Mouse (Mus musculus) embryonic facial prominence, embryonic 12.5 days (tissue): ENCODE results near the gene Ppfia2. TPM values are rescaled to one million over a fixed set of nuclear protein-coding genes. Genes with fewer than 3 reads are reported as not detected.
A peak's percentile ranks its signal among the peaks of the same experiment; 100 is the strongest.

Experiments
- ATAC-seq: fragments of 200-750 bp; cut with Nextera tagmentation; 2 replicates; pipeline ENCODE4 v1.8.0; 2017; ENCODE audit not compliant: insufficient number of reproducible peaks, insufficient read depth, low FRiP score, low TSS enrichment
- H3K27ac ChIP-seq: fragments of 300-500 bp; sonication (generic); 2 replicates; pipeline ENCODE4 v1.5.1; 2016; ENCODE audit warnings: mild to moderate bottlenecking
- H3K27me3 ChIP-seq: fragments of 300-500 bp; sonication (generic); 2 replicates; pipeline ENCODE4 v1.6.1; 2016; ENCODE audit warnings: mild to moderate bottlenecking, moderate library complexity
- H3K36me3 ChIP-seq: fragments of 300-500 bp; sonication (generic); 2 replicates; pipeline ENCODE4 v1.6.1; 2016; ENCODE audit warnings: mild to moderate bottlenecking
- H3K4me1 ChIP-seq: fragments of 300-500 bp; sonication (generic); 2 replicates; pipeline ENCODE4 v1.6.1; 2016
- H3K4me2 ChIP-seq: fragments of 300-500 bp; sonication (generic); replicated peaks from 2 replicates; pipeline ENCODE4 v1.6.1; 2016; ENCODE audit warnings: mild to moderate bottlenecking, moderate library complexity
- H3K4me3 ChIP-seq: fragments of 300-500 bp; sonication (generic); 2 replicates; pipeline ENCODE4 v1.5.1; 2016; ENCODE audit warnings: mild to moderate bottlenecking
- H3K9ac ChIP-seq: fragments of 300-500 bp; sonication (generic); 2 replicates; pipeline ENCODE4 v1.6.1; 2016; ENCODE audit warnings: mild to moderate bottlenecking, moderate library complexity
- H3K9me3 ChIP-seq: fragments of 300-500 bp; sonication (generic); 2 replicates; pipeline ENCODE4 v1.6.1; 2016; ENCODE audit warnings: mild to moderate bottlenecking, moderate library complexity
- WGBS: fragments of 180-500 bp; shearing (Covaris S2); methylation state at CpG from one replicate; pipeline ENCODE4 v1.1.7; 2016; 5-methylcytosine and 5-hydroxymethylcytosine counted together
- polyA plus RNA-seq: library from polyadenylated mRNA; unstranded; fragments of >200 nt; fragmentation: Nextera tagmentation; extraction: Ambion mirVana; gene quantifications from 2 replicates; pipeline ENCODE4 v1.2.1, GENCODE M21; 2016

Gene Ppfia2
- polyA plus RNA-seq, 1 experiment from 2014 or later: 2.7 TPM

DNA sequence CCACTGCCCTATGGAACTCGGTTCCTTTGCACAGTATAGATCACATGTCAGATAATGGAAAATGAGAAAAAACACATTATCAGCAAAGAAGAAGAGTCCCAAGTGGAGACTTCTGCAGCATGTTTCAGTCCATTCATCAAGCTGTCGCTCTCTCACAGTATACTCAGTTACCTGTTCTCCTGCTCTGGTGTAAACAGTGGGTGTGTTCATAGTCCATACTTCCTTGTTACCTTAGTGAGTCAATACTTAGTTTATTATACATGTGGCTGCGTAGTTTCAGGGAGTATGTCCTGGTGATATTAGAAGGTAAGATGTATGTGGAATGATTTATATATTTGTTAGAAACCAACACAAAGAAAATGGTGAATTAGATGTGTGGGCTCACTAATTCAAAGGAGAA lies 454.7 kb downstream of the Ppfia2 start:
- 86% methylated on average over 3 of the region's 3 CpGs for WGBS
- H3K9me3 ChIP-seq: no peaks in the 10 kb centered on the region
- H3K27me3 ChIP-seq: no peaks in the 10 kb centered on the region
- no peak overlapping the region for H3K4me2 ChIP-seq
- no peak overlapping the region for H3K4me3 ChIP-seq
- no peak overlapping the region for H3K27ac ChIP-seq
- ATAC-seq: no peak
- H3K4me1 ChIP-seq: no peaks in the 10 kb centered on the region
- no peaks in the 10 kb centered on the region for H3K36me3 ChIP-seq
- H3K9ac ChIP-seq: no peak overlapping the region

DNA sequence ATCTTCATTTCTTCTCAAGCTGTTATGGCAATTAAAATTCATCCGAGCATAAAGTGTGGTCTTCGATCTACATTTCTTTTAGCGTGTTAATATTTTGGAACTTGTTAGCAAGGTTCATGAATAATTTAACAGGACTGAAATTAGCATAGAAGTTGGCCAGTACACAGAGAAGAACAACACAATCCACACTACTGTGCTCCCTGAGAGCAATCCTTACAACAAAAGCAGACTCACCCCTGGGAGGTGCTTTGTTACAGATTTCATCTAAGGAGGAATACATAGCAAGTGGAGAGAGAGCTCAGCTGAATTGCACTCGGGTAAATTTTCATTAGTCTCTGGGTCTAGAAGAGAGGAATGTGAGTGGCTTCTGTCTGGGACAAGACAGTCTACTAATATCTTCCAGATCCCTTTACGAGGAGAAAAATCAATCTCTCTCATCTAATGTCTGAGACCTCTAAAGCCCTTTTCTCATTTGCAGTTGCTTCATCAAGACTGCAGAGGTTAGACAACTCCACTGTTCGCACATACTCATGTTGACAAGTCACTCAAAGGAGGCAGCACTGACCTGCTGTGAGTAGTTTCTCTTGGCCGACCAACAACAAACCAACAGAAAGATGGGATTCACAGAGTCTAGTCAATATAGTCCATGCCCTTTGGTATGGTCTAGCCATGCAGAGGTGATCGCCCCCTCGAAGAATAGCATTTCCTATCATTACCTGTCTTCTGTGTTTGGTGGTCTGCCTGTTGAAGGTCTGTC lies 458.6 kb downstream of the Ppfia2 start:
- no peak overlapping the region for H3K4me2 ChIP-seq
- no peaks in the 10 kb centered on the region for H3K27me3 ChIP-seq
- H3K9ac ChIP-seq: no peak overlapping the region
- H3K4me3 ChIP-seq: no peak overlapping the region
- ATAC-seq: no peak
- no peaks in the 10 kb centered on the region for H3K36me3 ChIP-seq
- H3K27ac ChIP-seq: no peak overlapping the region
- H3K4me1 ChIP-seq: no peaks in the 10 kb centered on the region
- H3K9me3 ChIP-seq: no peaks in the 10 kb centered on the region
- WGBS: 71% methylated on average over 9 of the region's 9 CpGs

DNA sequence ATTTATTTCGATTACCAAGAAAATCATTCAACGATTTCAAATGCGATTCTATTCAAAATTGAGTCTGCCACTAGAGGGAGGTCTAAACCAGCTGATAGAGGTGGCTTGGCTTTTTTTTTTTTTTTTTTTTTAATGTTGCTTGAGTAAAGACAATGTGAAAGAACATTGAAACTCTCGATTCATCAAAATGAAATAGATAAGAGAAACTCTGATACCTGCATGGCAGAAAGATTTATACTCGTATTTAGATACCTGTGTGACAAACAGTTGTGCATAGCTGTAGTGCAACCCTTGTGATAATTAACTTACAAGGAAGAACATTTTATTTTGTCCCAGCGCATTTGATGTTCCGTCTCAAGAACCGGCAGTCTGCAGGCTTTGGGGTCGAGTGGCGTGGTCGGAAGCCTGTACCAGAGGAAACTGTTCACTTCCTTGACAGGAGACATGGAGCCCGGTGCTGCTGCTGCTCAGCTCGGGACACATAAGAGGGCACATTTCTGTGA lies 462.5 kb downstream of the Ppfia2 start:
- Histone ChIP-seq H3K4me3 (peak overlapping the region; percentile 22), H3K9ac (peak overlapping the region; percentile 2; the same call in 1 of the 2 replicates), H3K9me3 (no peaks in the 10 kb centered on the region), H3K4me1 (no peaks in the 10 kb centered on the region), H3K36me3 (no peaks in the 10 kb centered on the region), H3K4me2 (peak overlapping the region; percentile 45), H3K27me3 (no peaks in the 10 kb centered on the region), H3K27ac (no peak overlapping the region)
- WGBS: 32% methylated on average over 13 of the region's 13 CpGs
- ATAC-seq: no peak

DNA sequence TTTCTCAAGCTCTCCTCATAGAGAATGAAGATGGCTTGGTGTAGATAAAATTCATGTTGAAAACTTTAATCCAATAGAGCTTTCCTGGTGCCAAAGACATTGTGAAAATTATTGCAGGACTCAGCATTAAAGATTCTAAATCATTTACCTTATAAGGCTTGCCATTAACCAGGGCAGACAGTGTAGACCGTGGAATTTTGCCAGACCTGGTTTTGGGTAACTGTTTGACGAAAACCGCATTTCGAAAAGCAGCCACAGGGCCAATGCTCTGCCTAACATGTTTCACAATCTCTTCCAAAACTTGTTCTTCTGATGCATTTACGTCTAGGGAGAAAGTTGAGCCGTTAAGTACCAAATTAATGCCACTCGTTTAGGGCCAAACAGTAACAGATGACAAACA lies 466.9 kb downstream of the Ppfia2 start:
- no peak overlapping the region for H3K4me3 ChIP-seq
- WGBS: 71% methylated on average over 7 of the region's 7 CpGs
- H3K9ac ChIP-seq: no peak overlapping the region

DNA sequence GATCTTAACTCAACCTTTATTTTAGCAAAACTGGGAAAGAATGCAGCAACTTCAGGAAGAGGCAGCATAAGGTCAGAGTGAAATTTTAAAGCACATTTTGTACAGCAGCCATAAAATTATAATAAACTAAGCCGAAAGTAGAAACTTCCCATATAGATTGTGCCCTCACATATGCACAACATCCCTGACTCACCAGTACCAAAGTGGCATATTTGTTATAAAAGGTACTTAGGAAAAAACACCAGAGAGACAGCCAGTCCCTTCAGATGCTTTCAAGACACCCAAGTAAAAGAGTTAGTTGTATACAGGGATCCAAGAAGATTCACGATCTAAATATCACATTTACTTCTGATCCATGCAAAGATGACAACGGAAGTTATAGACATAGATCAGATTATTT lies 468.7 kb downstream of the Ppfia2 start:
- H3K9ac ChIP-seq: no peak overlapping the region
- H3K9me3 ChIP-seq: no peaks in the 10 kb centered on the region
- no peaks in the 10 kb centered on the region for H3K4me1 ChIP-seq
- no peak overlapping the region for H3K4me2 ChIP-seq
- WGBS: 91% methylated on average over 3 of the region's 3 CpGs
- H3K4me3 ChIP-seq: no peak overlapping the region
- no peaks in the 10 kb centered on the region for H3K27me3 ChIP-seq
- no peaks in the 10 kb centered on the region for H3K36me3 ChIP-seq
- no peak overlapping the region for H3K27ac ChIP-seq
- no peak for ATAC-seq

More for the DNA sequence above, 466.9 kb downstream of the Ppfia2 start:
- Histone ChIP-seq H3K9me3 (no peaks in the 10 kb centered on the region), H3K4me1 (no peaks in the 10 kb centered on the region), H3K36me3 (no peaks in the 10 kb centered on the region), H3K27me3 (no peaks in the 10 kb centered on the region), H3K27ac (no peak overlapping the region), H3K4me2 (no peak overlapping the region)
- no peak for ATAC-seq

DNA sequence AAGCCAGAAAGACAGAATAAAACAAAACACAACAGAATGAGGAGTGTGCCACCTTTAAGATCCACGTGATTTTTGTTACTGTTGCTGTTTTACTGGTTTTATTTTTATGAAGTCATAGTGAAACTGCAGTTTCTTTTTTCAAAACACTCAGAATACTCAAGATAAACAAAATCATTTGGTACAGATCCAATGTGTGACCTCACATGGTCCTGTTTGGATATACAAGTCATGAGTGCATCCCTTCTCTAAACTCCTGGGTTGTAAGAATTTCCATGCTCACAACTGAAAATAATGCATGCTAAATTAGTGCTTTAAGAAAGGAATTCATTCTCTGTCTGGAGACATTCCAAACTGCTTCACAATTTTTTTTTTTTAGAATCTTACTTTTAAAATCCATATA lies 469.3 kb downstream of the Ppfia2 start:
- H3K4me2 ChIP-seq: no peak overlapping the region
- 70% methylated on average over 1 of the region's 1 CpGs for WGBS
- no peak overlapping the region for H3K4me3 ChIP-seq
- H3K9ac ChIP-seq: no peak overlapping the region
- no peaks in the 10 kb centered on the region for H3K27me3 ChIP-seq
- no peak overlapping the region for H3K27ac ChIP-seq
- no peaks in the 10 kb centered on the region for H3K36me3 ChIP-seq
- no peaks in the 10 kb centered on the region for H3K9me3 ChIP-seq
- ATAC-seq: no peak
- no peaks in the 10 kb centered on the region for H3K4me1 ChIP-seq

DNA sequence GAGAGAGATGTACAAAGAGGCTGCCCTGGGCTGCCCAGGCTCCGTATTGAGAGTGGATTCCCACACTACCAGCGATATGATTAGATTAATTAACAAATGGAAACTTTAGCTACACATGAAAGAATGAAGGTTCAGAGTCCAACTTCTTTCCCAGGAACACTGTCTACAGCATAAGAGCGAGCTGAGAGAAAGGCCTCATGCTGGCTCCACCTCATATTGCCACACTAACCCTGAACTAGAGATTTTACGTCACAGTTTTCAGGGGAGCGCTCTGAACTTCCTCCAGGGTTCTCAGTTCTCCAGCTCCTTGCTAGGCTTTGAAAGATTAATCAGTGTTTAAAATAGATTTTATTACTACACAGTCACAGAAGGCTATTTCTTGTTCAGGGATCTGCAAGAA lies 471.2 kb downstream of the Ppfia2 start:
- H3K4me3 ChIP-seq: no peak overlapping the region
- H3K4me2 ChIP-seq: no peak overlapping the region
- H3K27ac ChIP-seq: no peak overlapping the region
- no peaks in the 10 kb centered on the region for H3K4me1 ChIP-seq
- H3K9me3 ChIP-seq: no peaks in the 10 kb centered on the region
- H3K36me3 ChIP-seq: no peaks in the 10 kb centered on the region
- ATAC-seq: no peak
- H3K27me3 ChIP-seq: no peaks in the 10 kb centered on the region
- WGBS: 71% methylated on average over 5 of the region's 5 CpGs
- H3K9ac ChIP-seq: no peak overlapping the region

DNA sequence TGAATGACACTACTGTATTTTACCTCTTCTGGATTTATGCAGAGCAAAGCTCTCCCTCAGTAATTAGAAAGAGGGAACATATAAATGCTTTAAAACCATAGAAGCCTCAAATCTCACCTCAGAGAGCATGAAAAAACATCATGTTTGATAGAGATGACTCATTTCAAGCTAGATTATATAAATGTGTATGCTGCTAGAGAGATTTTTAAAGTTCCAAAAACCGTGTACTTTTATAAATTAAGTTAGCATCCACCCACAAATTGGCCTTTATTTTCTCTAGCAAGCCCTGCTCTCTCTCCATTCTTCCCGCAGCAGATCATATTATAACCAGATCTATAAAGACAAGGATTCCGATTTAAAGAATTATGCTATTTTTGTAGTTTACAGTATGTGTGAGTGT lies 488.9 kb downstream of the Ppfia2 start:
- Histone ChIP-seq H3K27me3 (no peaks in the 10 kb centered on the region), H3K27ac (no peak overlapping the region), H3K4me1 (no peaks in the 10 kb centered on the region), H3K36me3 (no peaks in the 10 kb centered on the region), H3K4me2 (no peak overlapping the region), H3K4me3 (no peak overlapping the region), H3K9me3 (no peaks in the 10 kb centered on the region), H3K9ac (no peak overlapping the region)
- ATAC-seq: no peak
- 73% methylated on average over 3 of the region's 3 CpGs for WGBS

DNA sequence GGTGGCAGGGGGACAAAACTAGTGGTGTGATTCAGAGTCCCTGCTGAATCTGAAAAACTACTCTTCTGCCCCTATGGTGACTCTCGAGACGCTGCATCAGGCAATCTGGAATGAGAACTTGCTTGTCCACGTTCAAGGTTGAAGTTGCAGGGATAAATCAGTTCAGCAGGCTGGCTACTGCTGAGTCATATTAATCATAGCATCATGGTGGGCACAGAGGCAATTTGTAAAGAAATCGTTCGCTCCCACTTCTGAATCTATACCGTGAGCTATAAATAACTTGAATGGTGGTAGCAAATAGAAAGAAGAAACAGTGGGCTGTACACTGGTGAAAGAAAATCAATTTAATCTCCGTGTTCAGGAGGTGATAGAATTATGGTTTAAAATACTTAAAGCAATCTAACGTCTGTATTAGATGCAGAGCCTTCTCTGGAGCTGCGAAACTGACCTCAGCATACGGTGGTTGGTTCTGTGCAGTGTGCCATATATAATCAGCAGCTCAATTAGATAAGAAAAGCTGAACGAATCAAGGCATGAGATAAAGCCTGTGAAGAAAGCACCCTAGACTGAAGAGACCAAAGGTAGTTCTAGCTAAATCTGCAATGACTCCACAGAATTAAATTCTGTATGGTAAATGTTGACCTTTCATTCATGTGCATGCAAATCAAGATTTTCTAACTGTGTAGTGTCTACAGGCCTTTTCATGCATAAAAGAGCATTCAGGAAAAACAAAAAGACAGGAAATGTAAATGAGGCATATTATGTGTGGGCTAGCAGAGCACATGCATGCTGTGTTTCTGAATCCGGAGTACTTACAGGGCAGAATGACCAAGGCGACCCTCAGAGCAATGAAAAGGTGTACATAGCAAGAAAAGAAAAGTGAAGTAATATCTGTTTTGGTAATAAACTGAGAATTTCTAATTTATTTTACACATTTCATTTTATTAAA lies 505.3 kb downstream of the Ppfia2 start:
- H3K9me3 ChIP-seq: no peaks in the 10 kb centered on the region
- no peak for ATAC-seq
- H3K9ac ChIP-seq: no peak overlapping the region
- H3K36me3 ChIP-seq: no peaks in the 10 kb centered on the region
- H3K27me3 ChIP-seq: no peaks in the 10 kb centered on the region
- no peak overlapping the region for H3K4me3 ChIP-seq
- no peak overlapping the region for H3K27ac ChIP-seq
- no peaks in the 10 kb centered on the region for H3K4me1 ChIP-seq
- WGBS: 78% methylated on average over 13 of the region's 13 CpGs
- H3K4me2 ChIP-seq: no peak overlapping the region
